Mouse (Mus musculus): Measurements from ENCODE around the gene Nhlrc1.
A peak's percentile ranks its signal among the peaks of the same experiment; 100 is the strongest.

Gene Nhlrc1

DNA sequence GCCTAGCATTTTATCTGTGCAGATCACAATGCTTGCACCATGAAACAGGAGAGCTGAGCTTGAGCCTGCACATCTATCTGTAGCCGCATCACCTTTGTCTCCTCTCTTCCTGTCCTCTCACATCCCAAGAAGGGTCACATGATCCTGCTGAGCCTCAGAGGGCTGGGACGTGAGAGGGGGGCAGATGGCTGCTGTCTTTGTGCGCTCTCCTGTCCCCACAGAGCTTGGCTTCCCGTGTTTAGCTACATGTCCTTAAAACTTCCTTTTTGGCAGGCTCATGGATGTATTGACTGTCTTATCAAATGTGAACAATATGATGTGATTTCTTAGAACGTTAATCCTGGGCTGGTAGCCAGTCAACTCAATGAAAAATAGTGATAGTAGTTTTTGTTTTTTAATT, 15.2 kb downstream of the Nhlrc1 start:
- DNase-seq = peak; percentile 81

DNA sequence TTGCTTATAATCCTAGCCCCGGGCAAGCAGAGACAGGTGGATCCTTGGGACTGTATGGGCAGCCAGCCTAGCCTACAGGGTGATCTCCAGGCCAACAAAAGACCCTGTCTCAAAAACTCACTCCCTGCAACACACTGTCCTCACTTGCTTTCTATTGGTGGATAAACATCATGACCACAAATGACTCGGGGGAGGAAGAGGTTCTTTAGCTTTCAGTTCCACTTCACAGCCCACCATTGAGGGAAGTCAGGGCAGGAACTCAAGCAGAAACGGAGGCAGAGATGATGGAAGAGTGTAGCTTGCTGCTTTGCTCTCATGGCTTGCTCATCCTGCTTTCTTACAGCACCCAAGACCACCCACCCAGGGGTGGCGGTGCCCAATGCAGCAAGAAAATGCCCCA, 17.3 kb downstream of the Nhlrc1 start:
- DNase-seq = no peak

DNA sequence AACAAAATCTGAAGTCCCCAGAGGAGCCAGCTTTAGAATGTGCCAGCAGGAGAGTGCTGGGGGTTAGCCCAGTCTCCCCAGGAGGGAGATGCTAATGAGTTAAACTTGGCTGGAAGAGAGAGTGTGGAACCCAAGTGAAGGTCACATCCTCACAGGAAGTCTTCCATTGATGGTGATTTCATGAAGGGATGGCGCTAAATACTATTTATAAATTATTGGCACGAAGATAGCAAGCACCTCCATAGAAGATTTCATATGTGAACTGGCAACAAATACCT, 21.4 kb downstream of the Nhlrc1 start:
- DNase-seq = no peak

GRCm38 (mm10) chr13:46992516-46993273, 22.0 kb downstream of the Nhlrc1 start:
- DNase-seq = no peak

GRCm38 (mm10) chr13:46990376-46991011, 24.2 kb downstream of the Nhlrc1 start:
- no peak for DNase-seq

GRCm38 (mm10) chr13:46987941-46988340, 26.7 kb downstream of the Nhlrc1 start:
- DNase-seq = peak; percentile 95

- DNase-seq = peak; percentile 90
Observed at GRCm38 (mm10) chr13:46986208-46986607, 28.4 kb downstream of the Nhlrc1 start.

DNA sequence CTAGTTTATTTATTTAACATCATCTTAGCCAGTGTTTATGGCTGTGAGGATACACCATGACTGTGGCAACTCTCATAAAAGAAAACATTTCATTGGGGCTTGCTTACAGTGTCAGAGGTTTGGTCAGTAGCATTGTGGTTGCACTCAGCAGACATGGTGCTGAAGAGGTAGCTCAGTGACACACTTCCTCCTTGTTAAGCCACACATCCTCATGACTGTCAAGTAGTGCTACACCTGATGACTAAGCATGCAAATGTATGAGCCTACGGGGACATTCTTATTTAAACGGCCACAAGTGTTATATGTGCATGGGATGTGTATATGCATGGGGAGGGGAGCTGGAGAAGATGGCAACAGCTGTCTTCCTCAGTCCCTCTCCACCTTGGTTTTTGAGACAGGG, 30.8 kb downstream of the Nhlrc1 start:
- no peak for DNase-seq

DNA sequence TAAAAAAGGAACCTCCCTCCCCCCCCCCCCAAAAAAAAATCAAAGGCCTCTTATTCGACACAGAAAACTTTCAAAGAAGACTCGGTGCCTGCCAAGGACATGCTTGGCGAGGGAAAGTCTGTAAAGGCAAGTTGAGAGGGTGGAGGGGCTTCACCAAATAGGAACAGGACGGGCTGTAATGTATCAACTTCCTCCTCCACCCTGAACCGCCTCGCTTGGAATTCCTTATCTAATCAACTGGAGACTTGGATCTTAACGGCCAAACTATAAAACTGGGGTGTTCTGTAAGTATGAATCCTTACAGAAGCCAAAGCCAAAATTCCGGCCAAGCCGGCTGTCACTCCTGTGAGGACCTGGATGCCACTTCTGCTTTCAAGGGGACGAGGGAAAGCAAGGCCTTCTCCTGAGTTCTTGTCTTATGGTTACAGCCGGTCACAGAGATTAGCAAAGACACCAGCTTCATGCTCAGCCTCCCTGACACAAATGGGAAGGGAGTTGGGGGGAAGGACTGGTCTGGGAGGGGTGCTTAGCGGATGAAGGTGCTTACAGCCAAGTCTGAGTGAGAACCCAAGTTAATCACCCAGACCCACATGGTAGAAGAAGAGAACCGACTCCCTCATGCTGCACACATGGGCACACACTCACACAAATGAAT, 34.7 kb downstream of the Nhlrc1 start:
- DNase-seq = peak; percentile 97

DNA sequence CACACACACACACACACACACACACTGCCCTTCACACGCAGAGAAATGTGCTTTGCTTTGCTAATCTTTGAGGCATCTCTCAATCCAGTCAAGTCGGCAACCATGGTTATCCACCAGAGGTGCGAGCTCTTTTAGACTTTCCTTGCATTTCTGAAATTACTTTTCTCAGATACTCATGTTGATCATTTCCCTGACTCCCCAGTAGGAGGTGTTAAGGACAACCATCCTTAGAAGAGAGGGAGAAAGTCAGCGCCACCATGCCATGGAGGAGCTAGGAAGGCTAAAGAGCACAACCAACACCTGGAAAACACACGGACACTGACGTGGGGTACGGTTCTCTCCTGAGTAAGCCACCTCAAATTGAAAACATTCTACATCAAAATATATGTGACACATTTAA, 38.1 kb downstream of the Nhlrc1 start:
- no peak for DNase-seq

DNA sequence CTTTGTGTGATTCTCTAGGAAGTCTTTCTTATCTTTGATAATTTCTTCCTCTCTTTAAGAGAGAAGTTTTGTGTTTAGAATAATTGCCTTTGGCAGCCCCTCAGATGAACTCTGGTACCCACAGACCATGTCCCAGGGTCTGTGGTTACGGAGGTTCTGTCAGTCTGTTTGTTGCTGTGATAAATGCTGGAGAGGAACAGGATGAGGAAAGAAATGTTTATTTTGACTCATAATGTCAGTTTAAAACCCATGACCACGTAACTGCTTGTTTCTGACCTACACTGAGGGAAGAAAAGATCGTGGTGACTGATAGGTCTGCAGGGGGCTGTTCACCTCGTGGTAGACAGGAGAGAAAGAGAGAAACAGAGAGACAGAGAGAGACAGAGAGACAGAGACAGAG, 38.7 kb downstream of the Nhlrc1 start:
- no peak for DNase-seq

DNA sequence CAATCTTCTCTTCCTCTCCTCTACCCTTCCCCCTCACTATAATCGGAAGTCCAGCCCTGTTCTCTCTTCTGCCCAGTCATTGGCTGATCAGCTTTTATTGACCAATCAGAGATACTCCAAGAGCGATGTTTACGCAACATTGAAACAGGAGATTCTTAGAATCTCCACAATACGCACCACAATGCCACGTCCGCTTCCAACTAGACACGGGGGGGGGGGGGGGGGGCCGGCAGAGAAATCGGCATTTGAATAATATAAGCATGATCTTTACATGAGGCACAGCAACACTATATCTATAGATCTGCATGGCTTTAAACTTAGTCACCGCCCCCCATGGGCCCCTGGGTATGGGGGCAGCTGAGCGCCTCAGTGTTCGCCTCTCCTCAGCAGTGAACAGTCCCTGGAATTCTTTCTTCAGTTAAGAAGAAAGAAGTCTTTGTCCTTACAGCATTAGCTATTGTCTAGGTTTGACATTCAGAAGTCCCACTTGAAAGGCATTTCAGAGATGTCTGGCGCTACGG, 39.6 kb downstream of the Nhlrc1 start:
- no peak for DNase-seq

GRCm38 (mm10) chr13:46970286-46970945, 44.2 kb downstream of the Nhlrc1 start:
- peak; percentile 95 for DNase-seq

DNA sequence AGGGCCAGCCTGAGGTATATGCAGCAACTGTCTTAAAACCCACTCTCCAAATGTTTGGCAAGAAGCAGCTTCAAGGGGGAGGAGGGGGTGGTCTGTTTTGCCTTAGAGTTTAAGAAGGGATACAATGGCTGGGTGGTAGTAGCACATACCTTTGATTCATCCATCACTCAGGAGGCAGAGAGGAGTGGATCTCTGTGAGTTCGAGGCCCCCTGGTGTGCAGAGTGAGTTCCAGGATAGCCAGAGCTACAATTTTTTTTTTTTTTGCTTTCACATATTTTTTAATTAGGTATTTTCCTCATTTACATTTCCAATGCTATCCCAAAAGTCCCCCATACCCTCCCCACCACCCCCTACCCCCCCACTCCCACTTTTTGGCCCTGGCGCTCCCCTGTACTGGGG, 46.0 kb downstream of the Nhlrc1 start:
- no peak for DNase-seq

- no peak for DNase-seq
Observed at GRCm38 (mm10) chr13:46967308-46967707, 47.3 kb downstream of the Nhlrc1 start.
